Mouse (Mus musculus) ES-E14 (cell line): ENCODE measurements around the gene Wdr92. TPM values are rescaled to one million over a fixed set of nuclear protein-coding genes. Genes with fewer than 3 reads are reported as not detected.

Experiments
- DNase-seq: peaks from one replicate; pipeline ENCODE4 v3.0.0-alpha.2; 2013; ENCODE audit warnings: low read depth, low spot score
- H3K27ac ChIP-seq: 2 replicates; pipeline ENCODE4 v1.5.1; 2012; ENCODE audit warnings: low read depth, mild to moderate bottlenecking, low read length, moderate library complexity, mixed read lengths; ENCODE audit not compliant: poor library complexity, insufficient read depth, severe bottlenecking
- H3K36me3 ChIP-seq: 2 replicates; pipeline ENCODE4 v1.6.1; 2012; ENCODE audit warnings: mild to moderate bottlenecking, low read length, moderate library complexity, mixed read lengths; ENCODE audit not compliant: control insufficient read depth, poor library complexity, insufficient read depth, severe bottlenecking
- H3K4me1 ChIP-seq, 2 experiments: fragments of 150-350 bp in 1 of 2; sonication (generic) in 1 of 2; 2 replicates each; pipeline ENCODE4 v1.6.1; 2012; ENCODE audit warnings: low read length in 2 of 2, mild to moderate bottlenecking in 1 of 2, mixed read lengths in 1 of 2; ENCODE audit not compliant: control insufficient read depth in 2 of 2, insufficient read depth in 2 of 2, poor library complexity in 1 of 2
- H3K4me3 ChIP-seq, 2 experiments: fragments of 150-350 bp in 1 of 2; sonication (generic) in 1 of 2; 2 replicates each; pipeline ENCODE4 v1.5.1; 2012; ENCODE audit warnings: low read length in 2 of 2, low read depth in 1 of 2, mild to moderate bottlenecking in 1 of 2, mixed read lengths in 1 of 2; ENCODE audit not compliant: insufficient read depth in 1 of 2, poor library complexity in 1 of 2, severe bottlenecking in 1 of 2
- H3K9ac ChIP-seq: 2 replicates; pipeline ENCODE4 v1.6.1; 2012; ENCODE audit warnings: low read depth, mild to moderate bottlenecking, low read length, mixed read lengths; ENCODE audit not compliant: poor library complexity, insufficient read depth, severe bottlenecking
- H3K9me3 ChIP-seq: fragments of 150-350 bp; sonication (generic); 2 replicates; pipeline ENCODE4 v1.6.1; 2012; ENCODE audit warnings: low read depth, mild to moderate bottlenecking, low read length; ENCODE audit not compliant: control insufficient read depth, insufficient read depth
- CHD2 ChIP-seq: IDR thresholded peaks from 2 replicates; pipeline ENCODE4 v1.6.1; 2014; ENCODE audit warnings: mild to moderate bottlenecking, low read depth, low read length, inconsistent platforms
- HCFC1 ChIP-seq: IDR thresholded peaks from 2 replicates; pipeline ENCODE4 v1.6.1; 2012; ENCODE audit warnings: low read length, inconsistent platforms, borderline replicate concordance; ENCODE audit not compliant: insufficient read depth
- MAFK ChIP-seq: IDR thresholded peaks from 2 replicates; pipeline ENCODE4 v1.6.1; 2014; ENCODE audit warnings: mild to moderate bottlenecking, low read depth, low read length, inconsistent platforms; ENCODE audit not compliant: insufficient read depth
- ZC3H11A ChIP-seq: IDR thresholded peaks from 2 replicates; pipeline ENCODE4 v1.6.1; 2012; ENCODE audit warnings: low read depth, mild to moderate bottlenecking, inconsistent platforms, low read length, borderline replicate concordance
- ZNF384 ChIP-seq: IDR thresholded peaks from 2 replicates; pipeline ENCODE4 v1.6.1; 2012; ENCODE audit warnings: low read depth, low read length, inconsistent platforms
- in situ Hi-C, 2 experiments: fragments of 600-800 bp; cut with MboI; formaldehyde crosslinking; loops; one replicate each; pipeline ENCODE4 v1.15.1; 2025; ENCODE audit warnings: low sequenced_read_pairs in 2 of 2, inconsistent platforms in 1 of 2; ENCODE audit not compliant: unreplicated experiment in 2 of 2
- total RNA-seq: library from RNA; depleted of rRNA; stranded (reverse); fragments of 300-350 nt; gene quantifications from 2 replicates; pipeline ENCODE4 v1.2.3, GENCODE M21; 2012; rRNA removed

Gene Wdr92
- total RNA-seq, result 20.3 and 31.5 TPM in 2 replicates

DNA sequence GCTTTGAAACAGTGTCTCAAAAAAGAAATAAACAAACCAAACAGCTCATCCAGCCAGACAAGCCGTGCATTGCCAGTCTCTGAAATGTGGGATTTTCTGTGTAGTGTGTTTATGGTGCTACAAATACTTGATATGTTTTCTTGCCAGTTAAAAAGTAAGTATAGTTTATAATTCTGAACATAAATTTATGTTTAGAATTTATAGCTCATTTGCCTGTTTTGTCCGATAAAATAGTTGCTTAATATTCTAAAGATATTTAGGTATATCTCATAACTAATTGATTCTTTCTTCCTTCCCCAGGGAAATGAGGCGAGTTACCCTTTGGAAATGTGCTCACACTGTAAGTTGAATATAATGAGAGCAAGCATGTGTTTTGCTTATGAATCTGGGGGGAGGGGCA lies at the start of gene Wdr92:
Wdr92 (plus strand) TSS at position 301 of the 400 bp plus-strand sequence.
- Histone ChIP-seq H3K36me3 (no peaks in the 10 kb centered on the region), H3K27ac (no peak within 1 kb of the TSS; the same call in 1 of the 2 replicates), H3K4me3 (no peak within 1 kb of the TSS), H3K4me1 (peaks cover 0 to 11% of the 10 kb centered on the region in 2 experiments; a peak in 2 of 4 replicates), H3K9me3 (no peaks in the 10 kb centered on the region), H3K9ac (no peak within 1 kb of the TSS; the same call in 1 of the 2 replicates)
- TF ChIP-seq CHD2 (no peak), HCFC1 (no peak), ZNF384 (no peak), MAFK (no peak), ZC3H11A (no peak)
- in situ Hi-C loops, result no loop called here
- DNase-seq, result no peak

DNA sequence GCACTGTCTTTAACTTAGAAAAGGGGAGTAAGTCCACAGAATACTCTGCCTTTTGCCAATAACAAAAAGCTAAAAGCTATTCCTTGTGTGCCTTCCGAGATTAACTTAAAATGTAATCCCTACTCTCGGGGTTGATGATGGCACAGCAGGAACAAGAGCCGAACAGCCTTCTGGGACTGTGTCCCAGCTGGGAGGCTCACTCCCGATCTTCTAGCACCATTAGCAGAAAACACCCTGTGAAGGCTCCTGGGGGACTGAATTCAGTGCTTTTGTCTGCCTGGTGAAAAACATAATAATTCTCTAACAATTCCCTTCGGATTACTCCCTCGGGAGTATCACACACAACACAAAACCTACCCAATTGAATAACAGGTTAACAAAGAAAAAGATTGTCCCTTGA lies 46.3 kb upstream of the Wdr92 start:
- H3K27ac ChIP-seq, result no peak overlapping the region
- DNase-seq, result no peak
- H3K9ac ChIP-seq, result no peak overlapping the region
- H3K4me3 ChIP-seq, result no peak overlapping the region
- H3K4me1 ChIP-seq, result no peaks in the 10 kb centered on the region
- H3K36me3 ChIP-seq, result no peaks in the 10 kb centered on the region
- TF ChIP-seq MAFK (no peak), CHD2 (no peak), HCFC1 (no peak), ZC3H11A (no peak)
- H3K9me3 ChIP-seq, result no peaks in the 10 kb centered on the region
- in situ Hi-C loops, result no loop called here

DNA sequence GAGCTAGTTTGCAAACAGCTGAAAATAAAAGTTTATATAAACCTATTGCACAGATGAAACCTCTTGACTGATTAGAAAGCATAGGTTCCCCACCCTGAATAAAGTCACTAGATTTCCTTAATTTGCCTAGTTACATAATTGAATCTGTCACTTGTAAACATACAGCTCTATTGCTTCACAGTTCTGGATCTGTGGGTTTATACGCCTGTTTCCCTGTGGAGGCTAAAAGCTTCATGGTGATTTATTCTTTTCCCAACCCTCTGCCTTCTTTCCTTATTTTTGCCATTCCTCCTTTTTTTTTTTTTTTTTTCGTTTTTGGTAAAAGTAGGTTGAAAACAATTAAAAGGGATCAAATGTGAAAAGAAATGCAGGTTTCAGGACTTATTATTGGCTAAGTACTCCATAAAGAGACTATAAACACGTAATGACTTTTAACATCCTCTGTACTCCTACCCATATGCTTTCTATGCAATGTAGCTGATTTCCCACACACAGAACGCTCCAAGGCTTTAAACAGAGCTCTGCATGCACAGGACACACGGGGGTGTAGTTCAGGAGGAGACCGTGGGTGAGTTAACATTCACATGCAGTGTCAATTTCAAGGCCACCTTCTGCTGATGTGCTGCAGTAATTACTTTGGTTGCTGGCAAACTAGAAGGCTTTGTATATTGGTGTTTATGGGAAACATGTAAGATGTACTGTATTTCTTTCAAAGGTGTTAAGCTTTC lies 43.4 kb upstream of the Wdr92 start:
- H3K4me1 ChIP-seq, result no peaks in the 10 kb centered on the region
- DNase-seq, result no peak
- no peak overlapping the region for H3K4me3 ChIP-seq
- TF ChIP-seq ZC3H11A (no peak), HCFC1 (no peak), ZNF384 (no peak), CHD2 (no peak), MAFK (no peak)
- in situ Hi-C loops, result no loop called here
- H3K9ac ChIP-seq, result no peak overlapping the region
- no peaks in the 10 kb centered on the region for H3K9me3 ChIP-seq
- no peak overlapping the region for H3K27ac ChIP-seq
- no peaks in the 10 kb centered on the region for H3K36me3 ChIP-seq

DNA sequence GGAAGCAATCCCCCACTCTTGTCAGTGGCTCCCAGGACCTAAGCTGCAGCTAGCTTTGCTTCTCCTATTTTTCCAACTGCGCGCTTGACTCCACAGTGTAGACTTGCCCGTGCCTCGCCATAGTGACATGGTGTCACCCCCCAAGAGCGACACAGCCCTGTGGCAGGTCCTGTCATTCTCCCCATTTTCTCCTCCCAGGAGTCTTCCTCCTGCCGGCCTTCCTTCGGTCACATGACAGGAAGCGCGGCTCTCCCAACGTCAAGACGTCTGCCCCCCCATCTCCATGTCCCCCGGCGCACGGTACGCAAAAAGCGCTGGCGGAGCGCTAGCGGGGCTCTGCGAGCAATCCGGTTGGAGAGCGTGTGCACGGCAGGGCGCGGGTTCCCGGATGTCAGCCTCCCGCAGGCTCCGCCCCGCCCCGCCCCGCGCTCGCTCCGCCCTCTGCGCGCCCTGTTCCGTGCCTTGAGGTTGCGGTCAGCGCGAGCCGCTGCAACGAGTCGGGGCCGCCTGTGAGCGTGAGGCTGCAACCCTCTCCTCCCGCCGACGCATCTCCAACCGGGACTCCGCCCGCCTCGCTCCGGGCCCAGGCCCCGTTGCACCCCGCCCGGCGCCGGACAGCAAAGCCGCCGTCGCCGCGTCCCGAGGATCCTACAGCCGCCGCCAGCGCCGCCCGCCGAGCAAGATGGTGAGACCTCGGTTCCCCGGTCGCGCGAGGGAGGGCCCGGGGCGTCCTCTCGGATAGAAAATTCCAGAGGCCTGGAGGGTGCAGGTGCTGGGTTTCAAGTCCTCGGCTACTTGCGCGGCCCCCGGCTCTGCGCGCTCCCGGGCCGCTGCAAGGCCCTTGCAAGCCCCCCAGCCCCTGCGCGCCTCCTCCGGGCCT lies 22.8 kb upstream of the Wdr92 start, which contains the start of gene Ppp3r1:
Ppp3r1 (plus strand) TSS at position 406 of the 880 bp plus-strand sequence.
- H3K4me1 ChIP-seq, result peaks cover 5 to 7% of the 10 kb centered on the region in 2 experiments
- peak within 1 kb of the TSS; percentile 74 to 82 for H3K4me3 ChIP-seq
- no peak for TF ChIP-seq MAFK
- H3K9me3 ChIP-seq, result no peaks in the 10 kb centered on the region
- H3K9ac ChIP-seq, result peak within 1 kb of the TSS; percentile 94
- peak; percentile 89 for DNase-seq
- H3K36me3 ChIP-seq, result no peaks in the 10 kb centered on the region
- in situ Hi-C loops, result no loop called here
- peak within 1 kb of the TSS; percentile 38 for H3K27ac ChIP-seq
